Mouse (Mus musculus) bone marrow, adult 2 months (tissue): Measurements from ENCODE around the gene Rpl13a.
A peak's percentile ranks its signal among the peaks of the same experiment; 100 is the strongest.

Experiments
- CTCF ChIP-seq: fragments of 200-500 bp; IDR thresholded peaks from 2 replicates; pipeline ENCODE4 v1.5.1; 2011; ENCODE audit warnings: low read length, control low read depth; ENCODE audit not compliant: control insufficient read depth, insufficient read depth
- POLR2A ChIP-seq: fragments of 200-500 bp; IDR thresholded peaks from 2 replicates; pipeline ENCODE4 v1.6.1; 2011; ENCODE audit warnings: low read depth, mild to moderate bottlenecking, control low read depth, low read length, borderline replicate concordance; ENCODE audit not compliant: control insufficient read depth

DNA sequence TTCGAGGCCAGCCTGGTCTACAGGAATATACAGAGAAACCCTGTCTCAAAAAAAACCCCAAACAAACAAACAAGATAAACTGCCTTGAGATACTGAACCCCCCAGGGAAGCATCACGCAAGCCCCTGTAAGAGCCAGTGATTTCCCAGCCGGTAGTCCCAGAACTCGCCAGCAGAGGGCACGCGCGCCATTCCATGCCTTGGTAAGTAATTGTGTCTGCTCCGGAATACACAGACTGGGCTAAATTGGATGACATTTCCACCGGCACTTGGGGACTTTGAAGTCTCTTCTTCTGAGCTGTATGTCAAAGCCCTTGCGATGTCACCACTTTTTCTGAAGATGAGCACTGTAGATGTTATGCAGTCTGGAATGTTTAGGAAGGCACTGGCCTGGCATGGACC lies 48.7 kb downstream of the Rpl13a start:
- TF ChIP-seq POLR2A, result no peak
- TF ChIP-seq CTCF, result peak; percentile 91
